In the genomic region with DNA sequence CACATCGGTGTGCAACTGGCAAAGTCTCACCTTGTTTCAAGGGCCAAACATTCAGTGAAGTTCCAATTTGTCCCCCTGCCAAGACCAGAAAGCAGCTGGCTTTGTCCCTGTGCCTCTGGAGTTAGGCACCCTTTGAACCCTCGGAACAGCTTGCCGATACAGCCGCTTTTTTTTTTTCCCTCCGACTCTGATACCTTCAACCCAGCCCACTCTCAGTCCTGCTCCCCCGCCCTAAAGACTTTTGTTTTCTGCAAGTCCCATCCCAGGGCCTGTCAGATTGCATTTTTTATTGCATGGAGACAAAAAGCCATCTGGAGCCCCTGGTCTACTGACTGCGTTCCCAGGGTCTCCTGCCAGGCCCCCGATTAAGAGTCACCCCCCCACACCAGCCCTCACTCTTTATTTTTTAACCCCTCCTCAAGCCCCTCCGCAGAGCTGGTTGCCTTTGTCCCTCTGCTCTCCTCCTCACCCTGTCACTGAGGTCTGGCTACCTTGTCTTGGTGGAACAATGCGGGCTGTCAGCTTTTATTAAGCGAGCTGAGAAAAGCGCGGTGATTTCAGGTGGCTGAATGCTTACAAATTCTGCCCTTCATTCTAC, we compare ENCODE assay signal across 11 mouse cellular contexts. TPM values are rescaled to one million over a fixed set of nuclear protein-coding genes. Genes with fewer than 3 reads are reported as not detected.
DNase-seq lines count a peak whose midpoint lies in the region; ATAC-seq and TF ChIP-seq lines count a peak whose summit lies in the region.
"Had no signal": no experiment of that assay in that cellular context is flagged by ENCODE, and none has a peak within 500 bp of the region (broad histone marks: within the 10 kb centered on the region; RNA-seq: fewer than 3 reads in every experiment).

No protein-coding gene starts in this region.

- TF ChIP-seq POLR2A in liver, adult 2 months (IDR thresholded peaks at IDR 0.05; ENCODE audit: extremely low read depth, insufficient read depth, low read length): no peak

- no peaks in the 10 kb centered on the region; the same call in 1 of the 2 replicates for H3K4me1 ChIP-seq in liver, adult 2 months (ENCODE audit: control insufficient read depth, insufficient read depth, low read length)
- H3K4me1 ChIP-seq in hindbrain, embryonic 13.5 days (replicated peaks): peaks cover 72% of the 10 kb centered on the region
- peaks cover 14% of the 10 kb centered on the region; the same call in 1 of the 2 replicates for H3K4me1 ChIP-seq in stomach, embryonic 16.5 days (ENCODE audit: control insufficient read depth, insufficient read depth, low read length)

- peak overlapping the region; percentile 29; the same call in 1 of the 2 replicates for H3K4me2 ChIP-seq in hindbrain, embryonic 13.5 days
- no peak overlapping the region; the same call in 1 of the 2 replicates for H3K4me2 ChIP-seq in stomach, embryonic 16.5 days (ENCODE audit: low read depth, low read length)

- no peaks in the 10 kb centered on the region for H3K9me3 ChIP-seq in hindbrain, embryonic 13.5 days
- H3K9me3 ChIP-seq in stomach, embryonic 16.5 days (replicated peaks; ENCODE audit: control insufficient read depth, low read length): no peaks in the 10 kb centered on the region
- H3K9me3 ChIP-seq: G1E had no signal

- no peak overlapping the region for H3K27ac ChIP-seq in liver, adult 2 months (replicated peaks; ENCODE audit: insufficient read depth, low read depth, low read length)
- peak overlapping the region; percentile 95 for H3K27ac ChIP-seq in hindbrain, embryonic 13.5 days
- H3K27ac ChIP-seq in stomach, embryonic 16.5 days (ENCODE audit: low read length): no peak overlapping the region

- no peak overlapping the region for H3K9ac ChIP-seq in liver, adult 2 months (ENCODE audit: low read depth, low read length)
- H3K9ac ChIP-seq in hindbrain, embryonic 13.5 days: 0 out of 2 replicates have a peak overlapping the region, but pooled peaks have one; percentile 56
- peak overlapping the region; percentile 21; the same call in 1 of the 2 replicates for H3K9ac ChIP-seq in stomach, embryonic 16.5 days (ENCODE audit: low read length)

- ATAC-seq in hindbrain, embryonic 13.5 days (ENCODE audit: low FRiP score): peak; percentile 78
- no peak for ATAC-seq in stomach, embryonic 16.5 days (ENCODE audit: insufficient read depth, low FRiP score)

- 37% methylated on average over 13 of the region's 13 CpGs for WGBS in liver, adult 2 months
- 7% methylated on average over 13 of the region's 13 CpGs for WGBS in hindbrain, embryonic 13.5 days
- 24% methylated on average over 13 of the region's 13 CpGs for WGBS in stomach, embryonic 16.5 days

- TF ChIP-seq CTCF in liver, adult 2 months (IDR thresholded peaks at IDR 0.05; ENCODE audit: low read depth, low read length): no peak

- H3K4me3 ChIP-seq in liver, adult 2 months (ENCODE audit: insufficient read depth, low read depth, low read length): no peak overlapping the region
- H3K4me3 ChIP-seq in hindbrain, embryonic 13.5 days: no peak overlapping the region
- no peak overlapping the region for H3K4me3 ChIP-seq in stomach, embryonic 16.5 days (replicated peaks; ENCODE audit: low read length)

- H3K36me3 ChIP-seq in liver, adult 2 months (ENCODE audit: control insufficient read depth, insufficient read depth, low read length): no peaks in the 10 kb centered on the region
- no peaks in the 10 kb centered on the region for H3K36me3 ChIP-seq in hindbrain, embryonic 13.5 days
- H3K36me3 ChIP-seq in stomach, embryonic 16.5 days (ENCODE audit: control insufficient read depth, insufficient read depth, low read length): no peaks in the 10 kb centered on the region
- H3K36me3 ChIP-seq: G1E had no signal

- H3K79me2 ChIP-seq in liver, adult 2 months (ENCODE audit: control insufficient read depth, insufficient read depth, low read length): no peaks in the 10 kb centered on the region

- peak; percentile 86 for DNase-seq in liver, adult 2 months (ENCODE audit: extremely low read depth, low read depth, low spot score)
- no peak for DNase-seq in liver
- peak; percentile 79 for DNase-seq in mesoderm, embryonic 11.5 days (ENCODE audit: low read depth, low spot score)
- DNase-seq in urinary bladder, postnatal 4 days (ENCODE audit: low spot score in 2 of 2): no peak
- DNase-seq in right cerebral cortex, adult 18-20 months: no peak
- no peak for DNase-seq in left cerebral cortex, adult 9 months (ENCODE audit: low spot score in 2 of 2)

- H3K27me3 ChIP-seq in liver, adult 2 months (ENCODE audit: control insufficient read depth, insufficient read depth, low read length): no peaks in the 10 kb centered on the region; the same call in 1 of the 2 replicates
- H3K27me3 ChIP-seq in hindbrain, embryonic 13.5 days: no peaks in the 10 kb centered on the region
- no peaks in the 10 kb centered on the region for H3K27me3 ChIP-seq in stomach, embryonic 16.5 days (ENCODE audit: control insufficient read depth, insufficient read depth, low read length)

RNA-seq across cellular contexts. Expression of gene Ccdc182, which starts 18.9 kb away (rescaled TPM):
- total RNA-seq in liver, adult 2 months (2014; rRNA removed): not detected in 2 replicates
- not detected in 2 replicates for polyA plus RNA-seq in liver, adult 2 months (2012; rRNA removed)
- 1.3 and 1.7 TPM in 2 replicates for polyA plus RNA-seq in hindbrain, embryonic 13.5 days (2015; fragmentation: Nextera tagmentation; extraction: Ambion mirVana)
- polyA plus RNA-seq in stomach, embryonic 16.5 days (2015; fragmentation: Nextera tagmentation; extraction: Ambion mirVana): not detected in 2 replicates
- total RNA-seq: G1E; layer of hippocampus, postnatal 14 days had no signal
- polyA plus RNA-seq: frontal cortex, adult 2 months; G1E had no signal

Comparison
In these comparisons a context has a peak if more than half of its experiments do, and no peak if none do; other contexts are left out.
1. DNase-seq: peak in liver, adult 2 months (single experiment) and mesoderm, embryonic 11.5 days (single experiment); none in liver (single experiment), urinary bladder, postnatal 4 days (0 of 2), right cerebral cortex, adult 18-20 months (single experiment) and left cerebral cortex, adult 9 months (0 of 2).